ENCODE assay signal across 23 mouse cellular contexts in genomic region chr3:126732323-126732722, GRCm38 (mm10).
"Had no signal": no experiment of that assay in that cellular context is flagged by ENCODE, and none has a peak within 500 bp of the region (broad histone marks: within the 10 kb centered on the region; RNA-seq: fewer than 3 reads in every experiment).

No protein-coding gene starts in this region.

- H3K4me1 ChIP-seq: hindbrain, embryonic 13.5 days; intestine, embryonic 15.5 days; limb, embryonic 12.5 days; liver, embryonic 13.5 days had no signal

- H3K4me3 ChIP-seq: gastrocnemius, adult 2 months; heart, embryonic 10.5 days; heart, embryonic 12.5 days; hindbrain, embryonic 13.5 days; intestine, embryonic 15.5 days; layer of hippocampus, adult 2 months; left cerebral cortex, adult 2 months; limb, embryonic 12.5 days; liver, embryonic 13.5 days had no signal

- H3K9ac ChIP-seq: heart, embryonic 12.5 days; hindbrain, embryonic 13.5 days; intestine, embryonic 15.5 days; limb, embryonic 12.5 days; liver, embryonic 13.5 days had no signal

- H3K4me2 ChIP-seq: heart, embryonic 12.5 days; hindbrain, embryonic 13.5 days; intestine, embryonic 15.5 days; limb, embryonic 12.5 days; liver, embryonic 11.5 days; liver, embryonic 13.5 days had no signal

- H3K36me3 ChIP-seq: hindbrain, embryonic 13.5 days; intestine, embryonic 15.5 days; limb, embryonic 12.5 days; liver, embryonic 13.5 days had no signal

- DNase-seq: gastrocnemius, adult 2 months; gastrocnemius, postnatal 10 days; gastrocnemius, postnatal 25 days; heart, adult 18-20 months; heart, postnatal 10 days; heart, postnatal 4 days; kidney, adult 18-20 months; kidney, adult 8-10 months; kidney, postnatal 10 days; kidney, postnatal 25 days; kidney, postnatal 4 days; liver; liver, embryonic 13.5 days had no signal

- H3K27me3 ChIP-seq: heart, embryonic 12.5 days; hindbrain, embryonic 13.5 days; intestine, embryonic 15.5 days; limb, embryonic 12.5 days; liver, embryonic 13.5 days had no signal

- ATAC-seq: inflammation-experienced regulatory T-cells, adult 6 months; intestine, embryonic 15.5 days; intestine, postnatal 0 days had no signal

- H3K27ac ChIP-seq: gastrocnemius, adult 2 months; heart, embryonic 10.5 days; hindbrain, embryonic 13.5 days; intestine, embryonic 15.5 days; layer of hippocampus, adult 2 months; left cerebral cortex, adult 2 months; limb, embryonic 12.5 days; liver, embryonic 13.5 days had no signal

- H3K9me3 ChIP-seq: heart, embryonic 10.5 days; heart, embryonic 12.5 days; hindbrain, embryonic 13.5 days; intestine, embryonic 15.5 days; limb, embryonic 12.5 days; liver, embryonic 13.5 days had no signal
